Mouse (Mus musculus): ENCODE data around the gene Scaf8. TPM values are rescaled to one million over a fixed set of nuclear protein-coding genes. Genes with fewer than 3 reads are reported as not detected.
"Not testable (repeated sequence)": the region's sequence is repeated elsewhere in the genome, so short reads cannot be mapped to it uniquely, and the experiment has no call there.

The Scaf8 gene
- polyA plus RNA-seq, 1 experiment = 0.75 TPM

DNA sequence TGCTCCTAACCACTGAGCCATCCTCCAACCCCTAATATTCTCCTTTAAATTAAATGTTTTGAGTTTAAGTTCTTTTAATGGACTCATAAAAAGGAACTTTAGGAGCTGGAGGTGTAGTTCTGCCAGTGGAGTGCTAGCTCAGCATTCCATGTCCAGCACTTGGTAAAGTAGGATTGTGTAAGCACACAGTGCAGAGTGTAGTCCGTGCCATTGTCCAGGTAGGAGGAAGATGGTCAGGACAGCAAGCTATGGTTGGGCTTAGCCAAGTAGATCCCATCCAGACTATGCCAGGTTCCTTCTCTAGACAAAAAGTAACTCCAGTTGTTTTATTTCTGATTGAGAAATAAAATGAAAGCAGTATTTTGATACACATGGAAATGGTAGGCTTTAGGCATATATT, 34.1 kb downstream of the Scaf8 start:
- TF ChIP-seq TAL1 (IDR thresholded peaks at IDR 0.05; ENCODE audit: low read length) (no peak), GATA1 (IDR thresholded peaks at IDR 0.05; ENCODE audit: low read length) (no peak)
- Histone ChIP-seq H3K36me3 (ENCODE audit: control insufficient read depth) (peaks cover 64% of the 10 kb centered on the region), H3K9me3 (ENCODE audit: control insufficient read depth, low read length) (no peaks in the 10 kb centered on the region), H3K27me3 (ENCODE audit: control insufficient read depth) (no peaks in the 10 kb centered on the region), H3K4me3 (replicated peaks) (no peak overlapping the region), H3K4me1 (ENCODE audit: control insufficient read depth) (peaks cover 3% of the 10 kb centered on the region)

DNA sequence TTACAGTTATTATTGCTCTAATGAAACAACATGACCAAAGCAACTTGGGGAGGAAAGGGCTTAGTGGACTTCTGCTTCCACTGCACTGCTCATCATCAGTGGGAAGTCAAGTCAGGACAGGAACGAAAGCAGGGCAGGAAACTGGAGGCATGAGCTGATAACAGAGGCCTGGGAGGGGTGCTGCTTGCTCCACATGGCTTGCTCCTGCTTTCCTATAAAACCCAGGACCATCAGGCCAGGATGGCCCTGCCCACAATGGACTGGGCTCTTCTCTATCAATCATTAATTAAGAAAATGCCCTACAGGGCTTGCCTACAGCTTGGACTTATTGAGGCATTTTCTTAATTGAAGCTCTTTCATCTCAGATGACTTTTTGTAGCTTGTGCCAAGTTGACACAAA, 34.8 kb downstream of the Scaf8 start:
- Histone ChIP-seq H3K27me3 (ENCODE audit: control insufficient read depth) (no peaks in the 10 kb centered on the region), H3K36me3 (ENCODE audit: control insufficient read depth) (peaks cover 67% of the 10 kb centered on the region), H3K4me1 (ENCODE audit: control insufficient read depth) (peaks cover 3% of the 10 kb centered on the region), H3K9me3 (ENCODE audit: control insufficient read depth, low read length) (no peaks in the 10 kb centered on the region), H3K4me3 (replicated peaks) (no peak overlapping the region)
- no peak for TF ChIP-seq TAL1 (IDR thresholded peaks at IDR 0.05; ENCODE audit: low read length)
- TF ChIP-seq GATA1 (IDR thresholded peaks at IDR 0.05; ENCODE audit: low read length) = no peak

DNA sequence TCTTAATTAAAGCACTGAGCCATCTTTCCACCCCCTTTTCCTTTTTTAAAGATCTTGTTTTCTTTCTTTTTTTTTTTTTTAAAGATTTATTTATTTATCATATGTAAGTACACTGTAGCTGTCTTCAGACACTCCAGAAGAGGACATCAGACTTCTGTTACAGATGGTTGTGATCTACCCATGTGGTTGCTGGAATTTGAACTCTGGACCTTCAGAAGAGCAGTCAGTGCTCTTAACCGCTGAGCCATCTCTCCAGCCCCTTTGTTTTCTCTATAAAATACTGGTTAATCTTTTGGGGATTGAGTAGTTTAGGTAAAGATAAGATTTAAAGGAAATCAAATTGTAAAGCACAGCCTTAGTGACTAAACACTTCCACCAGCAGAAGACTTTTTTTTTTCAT, 35.9 kb downstream of the Scaf8 start:
- H3K27me3 ChIP-seq (ENCODE audit: control insufficient read depth); H3K4me1 ChIP-seq (ENCODE audit: control insufficient read depth); H3K4me3 ChIP-seq (replicated peaks); H3K9me3 ChIP-seq (ENCODE audit: control insufficient read depth, low read length): not testable (repeated sequence)
- H3K36me3 ChIP-seq (ENCODE audit: control insufficient read depth) = peaks cover 66% of the 10 kb centered on the region

DNA sequence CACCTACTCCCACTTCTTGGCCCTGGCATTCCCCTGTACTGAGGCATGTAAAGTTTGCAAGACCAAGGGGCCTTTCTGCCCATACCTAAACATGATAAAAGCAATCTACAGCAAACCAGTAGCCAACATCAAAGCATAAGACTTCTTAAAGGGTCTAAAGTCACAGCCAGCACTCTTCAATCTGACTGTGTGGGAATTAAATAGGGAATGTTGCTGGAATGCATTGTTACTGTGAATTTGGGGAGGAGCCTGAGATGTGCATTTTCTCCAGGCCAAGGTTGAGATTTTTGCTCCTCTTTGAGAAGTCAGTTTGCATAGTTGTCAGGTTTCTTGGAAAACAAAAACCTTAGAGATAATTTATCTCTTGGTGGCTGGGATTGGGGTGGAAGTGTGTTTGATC, 36.4 kb downstream of the Scaf8 start:
- TF ChIP-seq GATA1 (IDR thresholded peaks at IDR 0.05; ENCODE audit: low read length) (no peak), TAL1 (IDR thresholded peaks at IDR 0.05; ENCODE audit: low read length) (no peak)
- Histone ChIP-seq H3K9me3 (ENCODE audit: control insufficient read depth, low read length) (no peaks in the 10 kb centered on the region), H3K27me3 (ENCODE audit: control insufficient read depth) (no peaks in the 10 kb centered on the region), H3K4me1 (ENCODE audit: control insufficient read depth) (peaks cover 7% of the 10 kb centered on the region), H3K36me3 (ENCODE audit: control insufficient read depth) (peaks cover 67% of the 10 kb centered on the region), H3K4me3 (replicated peaks) (no peak overlapping the region)

DNA sequence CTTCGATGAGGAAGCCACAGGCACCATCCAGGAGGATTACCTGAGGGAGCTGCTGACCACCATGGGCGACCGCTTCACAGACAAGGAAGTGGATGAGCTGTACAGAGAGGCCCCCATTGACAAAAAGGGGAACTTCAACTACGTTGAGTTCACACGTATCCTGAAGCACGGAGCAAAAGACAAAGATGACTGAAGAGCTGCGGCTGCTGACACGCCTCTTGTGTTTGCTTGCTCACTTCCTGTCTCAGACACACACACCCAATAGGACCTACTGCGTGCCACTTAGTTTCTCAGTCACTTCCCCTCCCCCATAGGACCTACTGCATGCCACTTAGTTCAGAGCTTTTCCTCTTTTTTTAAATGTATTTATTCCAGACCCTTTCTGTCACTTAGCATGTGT, 41.4 kb downstream of the Scaf8 start:
- H3K4me3 ChIP-seq (replicated peaks); H3K9me3 ChIP-seq (ENCODE audit: control insufficient read depth, low read length): not testable (repeated sequence)
- peaks cover 69% of the 10 kb centered on the region for H3K36me3 ChIP-seq (ENCODE audit: control insufficient read depth)

DNA sequence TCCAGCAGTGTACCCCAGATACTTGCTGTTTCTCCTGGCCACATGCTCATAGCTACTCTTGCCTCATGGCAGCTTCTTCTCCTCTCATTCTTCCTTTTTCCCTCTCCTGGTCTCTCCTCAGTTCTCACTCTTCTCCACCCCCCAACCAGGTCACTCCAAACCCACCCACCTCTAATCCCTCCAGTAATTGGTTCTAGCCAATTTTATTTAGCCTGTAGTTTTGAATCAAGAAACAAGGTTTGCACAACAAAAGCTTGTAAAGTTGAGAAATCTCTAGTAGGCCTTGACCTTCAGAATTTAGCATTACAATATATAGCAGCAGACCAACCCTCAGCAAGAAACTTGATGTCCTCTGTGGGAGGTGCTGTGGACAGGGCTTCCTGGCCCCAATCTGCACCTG, 42.2 kb downstream of the Scaf8 start:
- Histone ChIP-seq H3K9me3 (ENCODE audit: control insufficient read depth, low read length) (no peaks in the 10 kb centered on the region), H3K27me3 (ENCODE audit: control insufficient read depth) (no peaks in the 10 kb centered on the region), H3K4me3 (replicated peaks) (no peak overlapping the region), H3K4me1 (ENCODE audit: control insufficient read depth) (peaks cover 4% of the 10 kb centered on the region), H3K36me3 (ENCODE audit: control insufficient read depth) (peaks cover 68% of the 10 kb centered on the region)
- TF ChIP-seq GATA1 (IDR thresholded peaks at IDR 0.05; ENCODE audit: low read length) (no peak), TAL1 (IDR thresholded peaks at IDR 0.05; ENCODE audit: low read length) (no peak)

More for the DNA sequence above, 41.4 kb downstream of the Scaf8 start:
- H3K4me1 ChIP-seq (ENCODE audit: control insufficient read depth); H3K27me3 ChIP-seq (ENCODE audit: control insufficient read depth): not testable (repeated sequence)

DNA sequence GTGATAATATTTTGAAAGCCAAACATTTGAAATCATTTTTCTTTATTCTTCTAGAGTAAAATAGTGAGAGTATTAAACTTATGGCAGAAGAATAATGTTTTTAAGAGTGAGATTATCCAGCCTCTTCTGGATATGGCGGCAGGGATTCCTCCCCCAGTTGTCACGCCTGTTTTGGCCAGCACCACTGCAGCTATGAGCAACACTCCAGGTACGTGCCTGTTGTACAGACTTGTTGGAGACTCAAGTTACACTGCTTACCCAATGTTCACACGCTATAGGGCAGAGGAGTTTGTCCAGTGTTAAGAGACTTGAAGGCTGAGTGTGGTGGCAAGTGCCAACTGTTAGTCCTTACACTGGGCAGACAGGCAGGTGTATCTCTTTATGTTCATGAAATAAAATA, 48.1 kb downstream of the Scaf8 start:
- Histone ChIP-seq H3K4me1 (ENCODE audit: control insufficient read depth) (no peaks in the 10 kb centered on the region), H3K36me3 (ENCODE audit: control insufficient read depth) (peaks cover 69% of the 10 kb centered on the region), H3K9me3 (ENCODE audit: control insufficient read depth, low read length) (no peaks in the 10 kb centered on the region), H3K4me3 (replicated peaks) (no peak overlapping the region), H3K27me3 (ENCODE audit: control insufficient read depth) (no peaks in the 10 kb centered on the region)
- TF ChIP-seq GATA1 (IDR thresholded peaks at IDR 0.05; ENCODE audit: low read length) = no peak
- TF ChIP-seq TAL1 (IDR thresholded peaks at IDR 0.05; ENCODE audit: low read length) = no peak

DNA sequence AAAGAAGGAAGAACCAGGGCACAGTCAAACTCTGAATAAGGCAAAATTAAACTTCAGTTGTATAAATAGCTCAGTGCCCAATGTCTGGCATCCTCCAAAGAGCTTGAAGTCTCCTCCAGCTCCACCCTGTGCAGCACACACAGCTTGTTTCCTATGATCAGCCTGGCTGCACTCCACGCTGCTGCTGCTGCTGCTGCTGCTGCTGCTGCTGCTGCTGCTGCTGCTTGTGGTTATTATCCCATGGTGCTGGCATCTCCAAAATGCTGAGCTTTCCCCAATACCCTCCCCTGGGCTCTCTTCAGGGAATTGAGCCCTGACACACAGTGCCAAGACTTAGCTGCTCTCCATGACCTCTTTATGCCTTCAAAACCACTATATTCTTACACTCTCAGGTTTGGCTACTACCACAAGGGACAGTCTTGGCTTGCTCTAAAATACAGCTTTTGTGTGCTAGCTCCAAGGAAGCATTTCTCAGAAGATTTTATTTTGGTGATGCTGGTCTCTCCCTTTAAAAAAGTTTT, 65.7 kb downstream of the Scaf8 start:
- not testable (repeated sequence) for H3K27me3 ChIP-seq (ENCODE audit: control insufficient read depth); H3K4me3 ChIP-seq (replicated peaks); H3K4me1 ChIP-seq (ENCODE audit: control insufficient read depth); H3K9me3 ChIP-seq (ENCODE audit: control insufficient read depth, low read length)
- H3K36me3 ChIP-seq (ENCODE audit: control insufficient read depth) = peaks cover 77% of the 10 kb centered on the region

DNA sequence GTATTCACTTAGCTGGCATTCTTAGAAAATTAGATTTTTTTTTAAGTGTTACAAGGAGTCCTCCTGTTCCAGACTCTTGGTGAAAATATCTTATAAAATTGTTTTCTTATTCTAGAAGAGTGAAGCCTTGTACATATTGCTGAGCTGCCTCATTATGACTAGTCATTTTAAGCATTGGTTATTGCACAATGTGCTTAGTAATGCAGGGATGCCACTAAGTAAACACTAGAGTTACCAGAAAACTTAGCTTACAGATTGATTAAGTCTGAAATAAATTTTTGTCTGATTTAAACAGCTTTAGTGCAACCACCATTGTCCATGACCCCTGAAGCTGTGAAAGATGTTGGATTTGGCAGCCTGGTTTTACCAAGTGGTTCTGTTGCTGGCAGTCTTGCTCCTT, 80.7 kb downstream of the Scaf8 start:
- not testable (repeated sequence) for H3K4me1 ChIP-seq (ENCODE audit: control insufficient read depth); H3K9me3 ChIP-seq (ENCODE audit: control insufficient read depth, low read length); H3K27me3 ChIP-seq (ENCODE audit: control insufficient read depth); H3K4me3 ChIP-seq (replicated peaks)
- peaks cover 88% of the 10 kb centered on the region for H3K36me3 ChIP-seq (ENCODE audit: control insufficient read depth)

DNA sequence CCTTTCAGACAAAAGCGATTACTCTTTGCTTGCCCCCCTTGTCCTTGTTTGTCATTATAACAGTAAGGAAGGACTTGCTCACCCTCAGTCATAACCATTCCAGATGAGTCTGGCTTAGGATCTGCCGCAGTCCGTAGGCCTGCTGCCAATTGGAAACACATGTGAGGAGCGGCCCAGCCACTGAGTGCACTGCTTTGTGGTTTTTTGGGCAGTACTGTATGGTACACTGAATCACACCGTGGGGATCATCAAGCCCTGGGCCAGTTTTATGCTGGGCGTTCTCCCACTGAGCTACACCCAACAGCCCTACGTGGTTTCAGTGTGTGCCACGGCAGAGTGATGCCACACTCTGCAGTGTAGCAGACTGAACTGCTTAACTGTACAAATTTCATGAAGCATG, 85.6 kb downstream of the Scaf8 start:
- no peak for TF ChIP-seq GATA1 (IDR thresholded peaks at IDR 0.05; ENCODE audit: low read length)
- no peak for TF ChIP-seq TAL1 (IDR thresholded peaks at IDR 0.05; ENCODE audit: low read length)
- H3K36me3 ChIP-seq (ENCODE audit: control insufficient read depth) = peaks cover 85% of the 10 kb centered on the region
- no peaks in the 10 kb centered on the region for H3K9me3 ChIP-seq (ENCODE audit: control insufficient read depth, low read length)
- H3K4me3 ChIP-seq (replicated peaks) = no peak overlapping the region
- no peaks in the 10 kb centered on the region for H3K4me1 ChIP-seq (ENCODE audit: control insufficient read depth)
- H3K27me3 ChIP-seq (ENCODE audit: control insufficient read depth) = no peaks in the 10 kb centered on the region

All from erythroblast, embryonic 14.5 days (primary cell).